Mouse (Mus musculus) forebrain, embryonic 16.5 days (tissue): ENCODE results near the gene Nova1. TPM values are rescaled to one million over a fixed set of nuclear protein-coding genes. Genes with fewer than 3 reads are reported as not detected.
A peak's percentile ranks its signal among the peaks of the same experiment; 100 is the strongest.

Source experiments
- ATAC-seq: fragments of 200-750 bp; cut with Nextera tagmentation; 2 replicates; pipeline ENCODE4 v1.8.0; 2017; ENCODE audit warnings: mild to moderate bottlenecking, moderate library complexity
- H3K27ac ChIP-seq: fragments of 300-500 bp; sonication (generic); 2 replicates; pipeline ENCODE4 v1.5.1; 2014; ENCODE audit warnings: low read length, control low read depth
- H3K27me3 ChIP-seq: fragments of 300-500 bp; sonication (generic); replicated peaks from 2 replicates; pipeline ENCODE4 v1.6.1; 2014; ENCODE audit warnings: low read length; ENCODE audit not compliant: control insufficient read depth, insufficient read depth
- H3K36me3 ChIP-seq: fragments of 300-500 bp; sonication (generic); 2 replicates; pipeline ENCODE4 v1.6.1; 2014; ENCODE audit not compliant: control insufficient read depth, insufficient read depth
- H3K4me1 ChIP-seq: fragments of 300-500 bp; sonication (generic); replicated peaks from 2 replicates; pipeline ENCODE4 v1.6.1; 2014; ENCODE audit warnings: low read length; ENCODE audit not compliant: control insufficient read depth, insufficient read depth
- H3K4me2 ChIP-seq: fragments of 300-500 bp; sonication (generic); 2 replicates; pipeline ENCODE4 v1.6.1; 2014; ENCODE audit warnings: mild to moderate bottlenecking, low read length, control low read depth
- H3K4me3 ChIP-seq: fragments of 300-500 bp; sonication (generic); replicated peaks from 2 replicates; pipeline ENCODE4 v1.5.1; 2014; ENCODE audit warnings: mild to moderate bottlenecking, low read length, control low read depth
- H3K9ac ChIP-seq: fragments of 300-500 bp; sonication (generic); replicated peaks from 2 replicates; pipeline ENCODE4 v1.6.1; 2014; ENCODE audit warnings: low read depth, low read length, control low read depth
- H3K9me3 ChIP-seq: fragments of 300-500 bp; sonication (generic); 2 replicates; pipeline ENCODE4 v1.6.1; 2016; ENCODE audit warnings: low read length; ENCODE audit not compliant: control insufficient read depth
- WGBS: fragments of 180-500 bp; shearing (Covaris S2); extraction: QIAGEN DNeasy Blood & Tissue Kit; methylation state at CpG from one replicate; pipeline ENCODE4 v1.1.7; 2014; 5-methylcytosine and 5-hydroxymethylcytosine counted together
- polyA plus RNA-seq: library from polyadenylated mRNA; unstranded; fragments of >200 nt; fragmentation: Nextera tagmentation; extraction: Ambion mirVana; gene quantifications from 2 replicates; pipeline ENCODE4 v1.2.1, GENCODE M21; 2015

Nova1 gene
- polyA plus RNA-seq: 17.6 and 31.6 TPM in 2 replicates

DNA sequence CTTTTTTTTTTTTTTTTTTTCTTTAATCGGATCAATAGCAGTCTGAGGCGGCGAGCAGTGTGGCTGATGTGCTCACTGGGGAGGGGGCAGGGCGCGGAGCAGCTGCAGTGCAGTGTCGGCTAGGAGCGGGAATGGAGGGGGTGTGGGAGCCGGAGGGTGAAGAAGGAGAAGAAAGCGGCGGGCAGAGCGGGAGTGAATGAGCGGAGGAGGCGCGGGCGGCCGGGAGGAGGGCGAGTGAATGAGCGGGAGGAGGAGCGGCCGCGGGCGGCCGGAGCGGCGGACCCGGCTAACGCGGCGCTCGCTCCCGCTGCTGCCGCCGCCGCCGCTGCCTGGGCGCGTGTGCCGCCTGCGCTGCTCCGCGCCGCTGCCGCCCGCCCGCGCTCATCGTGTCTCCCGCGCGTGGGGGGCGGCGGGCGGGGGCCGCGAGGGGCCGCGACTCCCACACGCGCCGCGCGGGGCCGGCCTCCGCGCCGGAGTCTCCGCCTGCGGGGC lies at the start of gene Nova1:
Gene Nova1 (minus strand): TSS at position 74 of the 492 bp plus-strand sequence.
- Histone ChIP-seq H3K9ac (peak within 1 kb of the TSS; percentile 94), H3K4me1 (peaks cover 4% of the 10 kb centered on the region), H3K27me3 (no peaks in the 10 kb centered on the region), H3K36me3 (no peaks in the 10 kb centered on the region), H3K27ac (peak within 1 kb of the TSS; percentile 94), H3K4me2 (peak within 1 kb of the TSS; percentile 81), H3K9me3 (no peaks in the 10 kb centered on the region), H3K4me3 (peak within 1 kb of the TSS; percentile 66)
- peak; percentile 82 for ATAC-seq
- 0% methylated on average over 29 of the region's 68 CpGs for WGBS

GRCm38 (mm10) chr12:46819348-46820022 lies 756 bp upstream of the Nova1 start:
- Histone ChIP-seq H3K27me3 (no peaks in the 10 kb centered on the region), H3K27ac (peak overlapping the region; percentile 94), H3K9me3 (no peaks in the 10 kb centered on the region), H3K4me3 (peak overlapping the region; percentile 66), H3K4me1 (peaks cover 4% of the 10 kb centered on the region), H3K36me3 (no peaks in the 10 kb centered on the region), H3K4me2 (peak overlapping the region; percentile 76), H3K9ac (peak overlapping the region; percentile 94)
- under 1% methylated on average over 44 of the region's 57 CpGs for WGBS
- ATAC-seq: peak; percentile 92

- peaks cover 4% of the 10 kb centered on the region for H3K4me1 ChIP-seq
- H3K9ac ChIP-seq: peak overlapping the region; percentile 94
- peak overlapping the region; percentile 66 for H3K4me3 ChIP-seq
- peak overlapping the region; percentile 94 for H3K27ac ChIP-seq
- peak; percentile 45 for ATAC-seq
- under 1% methylated on average over 61 of the region's 61 CpGs for WGBS
- peak overlapping the region; percentile 81 for H3K4me2 ChIP-seq
- no peaks in the 10 kb centered on the region for H3K9me3 ChIP-seq
- no peaks in the 10 kb centered on the region for H3K36me3 ChIP-seq
- H3K27me3 ChIP-seq: no peaks in the 10 kb centered on the region
Observed at GRCm38 (mm10) chr12:46818021-46818855, 491 bp downstream of the Nova1 start.

DNA sequence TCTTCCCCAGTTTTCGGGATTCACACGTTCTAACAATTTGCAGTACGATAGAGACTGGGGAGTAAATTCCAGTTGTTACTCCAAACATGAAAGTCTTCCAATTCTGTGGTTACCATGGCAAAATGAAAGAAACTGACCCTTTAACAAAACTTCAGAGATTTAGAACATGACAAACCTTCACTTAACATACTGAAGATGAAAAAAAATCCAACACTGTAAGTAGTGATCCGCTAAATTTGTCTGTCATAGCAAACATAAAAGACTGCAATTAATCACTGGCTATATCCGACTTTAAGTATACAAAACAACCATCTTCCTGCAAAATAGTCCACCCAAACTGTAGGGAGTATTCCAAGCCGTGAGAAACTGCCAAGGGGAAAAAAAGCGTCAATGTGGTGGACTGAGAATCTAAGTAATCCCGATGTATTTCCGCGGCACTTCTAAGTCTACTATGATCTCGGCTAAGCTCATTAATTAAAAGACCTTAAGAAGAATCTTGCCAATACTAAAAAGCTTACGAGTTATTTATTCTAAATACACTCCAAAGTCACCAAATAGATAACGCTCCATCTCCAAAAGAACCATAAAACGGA lies 1.4 kb downstream of the Nova1 start:
- 1% methylated on average over 14 of the region's 14 CpGs for WGBS
- no peak for ATAC-seq
- peak overlapping the region; percentile 66 for H3K4me3 ChIP-seq

DNA sequence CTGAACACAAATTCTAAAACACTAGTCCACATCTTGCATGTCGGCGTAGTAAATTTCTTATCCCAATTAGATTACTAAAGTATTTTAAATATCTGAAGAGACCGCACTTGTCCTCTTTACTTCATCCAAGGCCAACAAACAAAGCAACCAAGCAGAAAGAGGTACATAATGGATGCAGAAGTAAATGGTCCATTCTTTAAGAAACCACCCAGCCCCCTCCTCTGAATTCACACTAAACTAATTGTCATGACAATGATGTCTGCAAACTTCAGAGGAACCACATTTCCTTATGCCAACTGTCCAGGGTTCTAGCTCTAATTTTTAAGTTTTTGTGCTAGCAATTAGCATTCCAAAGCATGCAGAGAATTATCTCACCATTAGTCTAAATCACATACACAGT lies 2.4 kb downstream of the Nova1 start:
- H3K9me3 ChIP-seq: no peaks in the 10 kb centered on the region
- peaks cover 4% of the 10 kb centered on the region for H3K4me1 ChIP-seq
- H3K9ac ChIP-seq: no peak overlapping the region
- H3K36me3 ChIP-seq: no peaks in the 10 kb centered on the region
- no peak overlapping the region; the same call in 1 of the 2 replicates for H3K27ac ChIP-seq
- H3K27me3 ChIP-seq: no peaks in the 10 kb centered on the region
- 12% methylated on average over 3 of the region's 3 CpGs for WGBS
- peak overlapping the region; percentile 37 for H3K4me2 ChIP-seq
- ATAC-seq: no peak
- H3K4me3 ChIP-seq: peak overlapping the region; percentile 16

More for the DNA sequence above, 1.4 kb downstream of the Nova1 start:
- Histone ChIP-seq H3K27ac (peak overlapping the region; percentile 94), H3K27me3 (no peaks in the 10 kb centered on the region), H3K36me3 (no peaks in the 10 kb centered on the region), H3K4me2 (peak overlapping the region; percentile 81), H3K9me3 (no peaks in the 10 kb centered on the region), H3K9ac (peak overlapping the region; percentile 94), H3K4me1 (peaks cover 4% of the 10 kb centered on the region)

DNA sequence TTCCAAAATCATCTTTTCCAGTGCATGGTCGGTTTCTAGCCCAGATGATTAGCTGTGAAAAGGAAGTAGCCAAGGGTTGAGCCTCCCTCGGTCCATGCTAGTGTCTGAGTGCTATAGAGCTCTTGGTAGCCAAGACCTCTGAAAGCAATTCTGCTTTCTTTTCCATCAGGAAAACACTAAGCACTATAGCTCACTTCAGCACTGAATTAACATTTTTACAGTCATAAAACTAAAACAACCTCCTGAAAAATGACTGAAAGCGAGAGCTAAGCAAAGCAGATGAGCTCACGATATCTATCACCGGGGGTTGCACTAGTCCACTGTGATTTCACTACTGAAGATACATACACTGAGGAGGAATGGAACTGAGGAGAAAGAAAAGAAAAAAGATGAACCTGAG lies 3.0 kb downstream of the Nova1 start:
- peaks cover 4% of the 10 kb centered on the region for H3K4me1 ChIP-seq
- H3K36me3 ChIP-seq: no peaks in the 10 kb centered on the region
- H3K27me3 ChIP-seq: no peaks in the 10 kb centered on the region
- ATAC-seq: no peak
- H3K9ac ChIP-seq: no peak overlapping the region
- H3K4me3 ChIP-seq: peak overlapping the region; percentile 16
- H3K9me3 ChIP-seq: no peaks in the 10 kb centered on the region
- no peak overlapping the region for H3K27ac ChIP-seq
- H3K4me2 ChIP-seq: peak overlapping the region; percentile 37
- 48% methylated on average over 5 of the region's 5 CpGs for WGBS

DNA sequence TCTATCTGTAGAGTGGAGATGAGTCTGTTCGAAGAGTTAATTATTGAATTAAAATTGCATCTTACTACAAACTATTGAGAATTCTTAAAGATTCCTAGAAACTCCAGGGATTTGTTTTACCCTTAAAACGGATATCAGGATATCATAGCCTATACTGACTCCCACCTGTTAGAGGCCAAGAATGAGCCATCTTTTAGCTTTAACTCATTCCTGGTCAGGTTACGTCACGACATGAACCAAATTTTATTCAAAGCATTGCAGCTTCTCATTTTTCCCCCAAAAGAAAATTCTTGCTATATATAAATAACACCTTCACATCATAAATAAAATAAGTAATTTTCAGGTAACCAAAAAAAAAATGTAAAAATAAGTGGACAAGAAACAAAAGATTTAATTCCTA lies 3.9 kb downstream of the Nova1 start:
- Histone ChIP-seq H3K36me3 (no peaks in the 10 kb centered on the region), H3K4me2 (no peak overlapping the region), H3K4me3 (no peak overlapping the region), H3K27me3 (no peaks in the 10 kb centered on the region), H3K9me3 (no peaks in the 10 kb centered on the region), H3K27ac (no peak overlapping the region), H3K9ac (no peak overlapping the region), H3K4me1 (no peaks in the 10 kb centered on the region)
- ATAC-seq: no peak
- 85% methylated on average over 4 of the region's 4 CpGs for WGBS

GRCm38 (mm10) chr12:46801311-46801710 lies 17.4 kb downstream of the Nova1 start:
- H3K9me3 ChIP-seq: no peaks in the 10 kb centered on the region
- H3K27me3 ChIP-seq: no peaks in the 10 kb centered on the region
- no peak overlapping the region for H3K4me2 ChIP-seq
- no peak overlapping the region for H3K27ac ChIP-seq
- H3K4me3 ChIP-seq: no peak overlapping the region
- no peak overlapping the region for H3K9ac ChIP-seq
- ATAC-seq: no peak
- 96% methylated on average over 1 of the region's 1 CpGs for WGBS
- no peaks in the 10 kb centered on the region for H3K4me1 ChIP-seq
- H3K36me3 ChIP-seq: no peaks in the 10 kb centered on the region
